Mouse (Mus musculus) lung, postnatal 0 days (tissue): ENCODE results near the gene Gm10282.

ENCODE experiments used
- CTCF ChIP-seq: IDR thresholded peaks from 2 replicates; pipeline ENCODE4 v1.5.1; 2016; ENCODE audit warnings: antibody characterized with exemption, mild to moderate bottlenecking
- EP300 ChIP-seq: IDR thresholded peaks from 2 replicates; pipeline ENCODE4 v1.6.1; 2016; ENCODE audit warnings: antibody characterized with exemption, mild to moderate bottlenecking, control low read depth

DNA sequence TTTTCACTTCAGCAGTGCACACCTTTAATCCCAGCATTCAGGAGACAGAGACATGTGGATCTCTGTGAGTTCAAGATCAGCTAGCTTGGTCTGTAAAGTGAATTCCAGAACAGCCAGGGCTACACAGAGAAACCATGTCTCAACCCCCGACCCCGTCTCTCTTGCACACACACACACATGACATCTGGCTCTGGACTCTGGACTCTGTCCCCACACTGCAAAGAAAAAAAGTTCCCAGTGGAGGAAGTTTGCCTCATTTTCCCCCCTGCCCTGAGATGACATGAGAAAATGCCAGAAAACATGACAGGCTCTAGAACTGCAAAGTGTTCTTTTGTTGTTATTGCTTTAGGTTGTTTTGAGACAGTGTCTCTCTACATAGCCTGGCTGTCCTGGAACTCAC, 45.2 kb downstream of the Gm10282 start:
- TF ChIP-seq CTCF = no peak
- no peak for TF ChIP-seq EP300
